Mouse (Mus musculus) midbrain, postnatal 0 days (tissue): ENCODE measurements around the gene Slc30a2. TPM values are rescaled to one million over a fixed set of nuclear protein-coding genes. Genes with fewer than 3 reads are reported as not detected.
"Not testable (repeated sequence)": the region's sequence is repeated elsewhere in the genome, so short reads cannot be mapped to it uniquely, and the experiment has no call there.

Experiments
- ATAC-seq: fragments of 200-750 bp; cut with Nextera tagmentation; 2 replicates; pipeline ENCODE4 v1.8.0; 2017; ENCODE audit warnings: moderate number of reproducible peaks, mild to moderate bottlenecking, moderate TSS enrichment, moderate library complexity; ENCODE audit not compliant: low FRiP score
- DNase-seq: peaks from one replicate; pipeline ENCODE4 v3.0.0-alpha.2; 2015; ENCODE audit warnings: low spot score
- H3K27ac ChIP-seq: fragments of 300-500 bp; sonication (generic); 2 replicates; pipeline ENCODE4 v1.5.1; 2014; ENCODE audit warnings: low read depth, mild to moderate bottlenecking, low read length, mixed read lengths
- H3K27me3 ChIP-seq: fragments of 300-500 bp; sonication (generic); 2 replicates; pipeline ENCODE4 v1.6.1; 2014; ENCODE audit warnings: low read length, control low read depth, mixed read lengths; ENCODE audit not compliant: insufficient read depth
- H3K36me3 ChIP-seq: fragments of 300-500 bp; sonication (generic); 2 replicates; pipeline ENCODE4 v1.6.1; 2014; ENCODE audit warnings: low read length, control low read depth, mixed read lengths; ENCODE audit not compliant: insufficient read depth
- H3K4me1 ChIP-seq: fragments of 300-500 bp; sonication (generic); 2 replicates; pipeline ENCODE4 v1.6.1; 2014; ENCODE audit warnings: mild to moderate bottlenecking, control low read depth, antibody characterized with exemption, low read length, mixed read lengths; ENCODE audit not compliant: insufficient read depth
- H3K4me2 ChIP-seq: fragments of 300-500 bp; sonication (generic); 2 replicates; pipeline ENCODE4 v1.6.1; 2014; ENCODE audit warnings: low read depth, mild to moderate bottlenecking, low read length, mixed read lengths; ENCODE audit not compliant: poor library complexity, severe bottlenecking
- H3K4me3 ChIP-seq: fragments of 300-500 bp; sonication (generic); 2 replicates; pipeline ENCODE4 v1.5.1; 2014; ENCODE audit warnings: low read depth, mild to moderate bottlenecking, low read length, moderate library complexity
- H3K9ac ChIP-seq: fragments of 300-500 bp; sonication (generic); replicated peaks from 2 replicates; pipeline ENCODE4 v1.6.1; 2014; ENCODE audit warnings: mild to moderate bottlenecking, low read length, moderate library complexity, mixed read lengths; ENCODE audit not compliant: poor library complexity, severe bottlenecking
- H3K9me3 ChIP-seq: fragments of 300-500 bp; sonication (generic); 2 replicates; pipeline ENCODE4 v1.6.1; 2016; ENCODE audit warnings: low read length, control low read depth
- CTCF ChIP-seq: IDR thresholded peaks from 2 replicates; pipeline ENCODE4 v1.5.1; 2016; ENCODE audit warnings: antibody characterized with exemption, mild to moderate bottlenecking
- WGBS: fragments of 180-500 bp; shearing (Covaris S2); extraction: QIAGEN DNeasy Blood & Tissue Kit; methylation state at CpG from one replicate; pipeline ENCODE4 v1.1.7; 2014; 5-methylcytosine and 5-hydroxymethylcytosine counted together
- polyA plus RNA-seq: library from polyadenylated mRNA; unstranded; fragments of >200 nt; fragmentation: Nextera tagmentation; extraction: Ambion mirVana; gene quantifications from 2 replicates; pipeline ENCODE4 v1.2.1, GENCODE M21; 2015
- total RNA-seq: library from RNA; depleted of rRNA; stranded (reverse); fragments of >200 nt; gene quantifications from 2 replicates; pipeline ENCODE4 v1.2.3, GENCODE M21; 2014; rRNA removed

The Slc30a2 gene
- total RNA-seq (not detected in 2 replicates), polyA plus RNA-seq (0.17 and 0.21 TPM in 2 replicates)

DNA sequence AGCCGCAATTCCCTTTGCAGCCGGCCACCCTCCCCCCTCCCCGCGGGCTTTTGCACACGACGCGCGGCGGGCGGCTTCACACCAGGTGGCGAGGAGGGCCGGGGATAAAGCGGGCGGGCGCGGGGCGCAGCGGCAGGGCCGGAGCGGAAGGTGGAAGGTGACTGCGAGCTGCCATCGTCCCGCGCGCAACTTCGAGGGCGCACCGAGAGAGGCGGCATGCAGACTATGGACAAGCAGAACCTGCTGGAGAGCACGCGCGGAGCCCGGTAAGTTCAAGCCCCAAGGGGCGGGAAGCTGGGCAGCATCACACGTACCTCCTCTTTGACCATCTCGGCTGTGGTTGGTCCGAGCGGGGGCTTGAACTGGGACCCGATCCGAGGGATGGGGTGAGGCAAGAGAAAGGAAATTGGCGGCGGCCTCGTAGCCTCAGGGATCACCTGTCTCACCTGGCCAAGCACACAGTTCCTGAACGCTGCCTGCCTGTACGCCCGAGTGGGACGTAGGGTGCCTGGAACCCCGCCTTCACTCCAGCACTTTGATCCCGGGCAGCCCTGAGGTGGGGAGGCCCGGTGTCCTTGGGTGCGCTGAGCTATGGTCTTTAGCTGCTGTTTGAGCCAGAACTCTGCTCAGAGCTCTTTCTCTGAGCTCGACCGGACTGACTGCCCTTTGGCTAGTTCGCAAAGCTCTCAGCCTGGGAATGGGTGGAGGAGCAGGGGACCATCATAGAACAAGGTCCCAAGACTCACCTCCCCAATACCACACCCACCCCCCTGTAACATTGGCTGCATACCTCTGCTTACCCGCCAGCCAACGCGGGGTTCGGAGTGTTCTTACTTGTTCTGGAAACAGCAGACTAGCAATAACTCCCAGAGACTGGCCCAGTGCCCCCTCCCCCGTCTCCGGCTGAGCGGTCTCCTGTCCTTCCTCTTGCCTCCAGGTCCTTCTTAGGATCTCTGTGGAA is at the start of gene Slc30a2:
Slc30a2 (plus strand) TSS at position 111 of the 961 bp plus-strand sequence.
- Histone ChIP-seq H3K27me3 (peaks cover 26% of the 10 kb centered on the region), H3K27ac (no peak within 1 kb of the TSS), H3K9me3 (no peaks in the 10 kb centered on the region), H3K4me1 (peaks cover 5% of the 10 kb centered on the region; the same call in 1 of the 2 replicates), H3K4me2 (peak within 1 kb of the TSS; percentile 45), H3K9ac (no peak within 1 kb of the TSS; the same call in 1 of the 2 replicates), H3K4me3 (peak within 1 kb of the TSS; percentile 26), H3K36me3 (no peaks in the 10 kb centered on the region)
- TF ChIP-seq CTCF, result no peak
- DNase-seq (no peak), ATAC-seq (no peak)
- WGBS, result 3% methylated on average over 60 of the region's 61 CpGs

GRCm38 (mm10) chr4:134293692-134294163 is 49.3 kb upstream of the Slc30a2 start:
- no peaks in the 10 kb centered on the region for H3K4me1 ChIP-seq
- 73% methylated on average over 9 of the region's 9 CpGs for WGBS

GRCm38 (mm10) chr4:134296096-134296495 is 46.9 kb upstream of the Slc30a2 start:
- not testable (repeated sequence) for H3K4me1 ChIP-seq, DNase-seq, H3K9ac ChIP-seq, H3K4me2 ChIP-seq, H3K36me3 ChIP-seq, H3K4me3 ChIP-seq, ATAC-seq, H3K9me3 ChIP-seq, H3K27ac ChIP-seq, H3K27me3 ChIP-seq
- WGBS, result 85% methylated on average over 4 of the region's 4 CpGs
- 0 out of 2 replicates have a peak, but pooled peaks have one; percentile 3 for TF ChIP-seq CTCF

More at GRCm38 (mm10) chr4:134293692-134294163, 49.3 kb upstream of the Slc30a2 start:
- Histone ChIP-seq H3K36me3 (no peaks in the 10 kb centered on the region), H3K4me3 (no peak overlapping the region), H3K9ac (no peak overlapping the region), H3K9me3 (no peaks in the 10 kb centered on the region), H3K4me2 (no peak overlapping the region), H3K27ac (no peak overlapping the region), H3K27me3 (no peaks in the 10 kb centered on the region)
- ATAC-seq (no peak), DNase-seq (no peak)
- TF ChIP-seq CTCF, result no peak

DNA sequence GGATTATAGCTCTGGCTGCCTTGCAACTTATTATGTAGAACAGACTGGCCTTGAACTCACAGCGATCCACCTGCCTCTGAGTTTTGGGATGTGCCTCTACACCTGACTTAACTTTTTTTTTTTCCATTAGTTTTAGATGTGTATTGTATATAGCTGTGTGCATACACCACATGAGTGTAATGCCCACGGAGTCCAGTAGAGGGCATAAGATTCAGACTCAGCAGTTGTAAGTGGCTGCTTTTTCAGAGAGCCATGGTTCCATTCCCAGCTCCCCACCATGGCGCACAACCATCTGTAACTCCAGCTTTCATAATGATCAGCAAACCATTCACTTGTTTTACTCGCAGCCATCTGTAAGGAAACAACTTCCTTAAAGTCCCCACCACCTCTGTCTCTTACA is 46.5 kb upstream of the Slc30a2 start:
- Histone ChIP-seq H3K9ac (no peak overlapping the region), H3K4me3 (no peak overlapping the region), H3K27ac (no peak overlapping the region), H3K27me3 (no peaks in the 10 kb centered on the region), H3K9me3 (no peaks in the 10 kb centered on the region), H3K4me1 (no peaks in the 10 kb centered on the region), H3K4me2 (no peak overlapping the region), H3K36me3 (no peaks in the 10 kb centered on the region)
- DNase-seq (no peak), ATAC-seq (no peak)
- WGBS, result 92% methylated on average over 4 of the region's 4 CpGs
- TF ChIP-seq CTCF, result peak; percentile 22; the same call in 1 of the 2 replicates

- no peak for ATAC-seq
- WGBS, result 95% methylated on average over 8 of the region's 8 CpGs
- H3K9ac ChIP-seq, result no peak overlapping the region
- TF ChIP-seq CTCF, result no peak
- no peak for DNase-seq
- H3K27ac ChIP-seq, result no peak overlapping the region
- H3K27me3 ChIP-seq, result no peaks in the 10 kb centered on the region
- no peaks in the 10 kb centered on the region for H3K36me3 ChIP-seq
- no peak overlapping the region for H3K4me3 ChIP-seq
- H3K9me3 ChIP-seq, result no peaks in the 10 kb centered on the region
- no peaks in the 10 kb centered on the region for H3K4me1 ChIP-seq
- H3K4me2 ChIP-seq, result no peak overlapping the region
These were observed 45.6 kb upstream of the Slc30a2 start for GRCm38 (mm10) chr4:134297369-134297768.
